Mouse (Mus musculus): ENCODE results near the gene Sept14. TPM values are rescaled to one million over a fixed set of nuclear protein-coding genes. Genes with fewer than 3 reads are reported as not detected.

The Sept14 gene
- total RNA-seq, 2 experiments from 2014 or later = not detected

GRCm38 (mm10) chr5:129657931-129658330 lies 50.4 kb downstream of the Sept14 start:
- TF ChIP-seq CTCF (conservative IDR thresholded peaks at IDR 0.05) = no peak
- Histone ChIP-seq H3K27ac (no peak overlapping the region), H3K4me3 (no peak overlapping the region)
- no peak for DNase-seq (ENCODE audit: low spot score in 2 of 2)

GRCm38 (mm10) chr5:129657016-129657415 lies 51.3 kb downstream of the Sept14 start:
- no peak for DNase-seq (ENCODE audit: low spot score in 2 of 2)
- no peak overlapping the region for H3K27ac ChIP-seq
- no peak overlapping the region for H3K4me3 ChIP-seq
- TF ChIP-seq CTCF (conservative IDR thresholded peaks at IDR 0.05) = no peak

GRCm38 (mm10) chr5:129650858-129651257 lies 57.5 kb downstream of the Sept14 start:
- DNase-seq (ENCODE audit: low spot score in 2 of 2) = no peak
- Histone ChIP-seq H3K4me3 (no peak overlapping the region), H3K27ac (no peak overlapping the region)
- TF ChIP-seq CTCF (conservative IDR thresholded peaks at IDR 0.05) = no peak

Other genes with a start within 250 kb of the Sept14 start
- gene Sfswap, start 207.3 kb downstream of the Sept14 start, total RNA-seq (2021) = 100 to 1,000 TPM; 129 to 147 TPM
- 100 to 1,000 TPM; 126 to 133 TPM for gene Mmp17, start 124.3 kb downstream of the Sept14 start, total RNA-seq (2021)
- 1 to 10 TPM; 7.2 to 7.9 TPM for gene Zfp11, start 38.4 kb downstream of the Sept14 start, total RNA-seq (2021)
- 10 to 100 TPM; 73.6 to 77.7 TPM for gene Mrps17, start 7.0 kb upstream of the Sept14 start, total RNA-seq (2021)
- gene Nipsnap2, start 16.6 kb upstream of the Sept14 start, total RNA-seq (2021) = 10 to 100 TPM; 81.2 to 81.8 TPM
- gene Psph, start 78.9 kb upstream of the Sept14 start, total RNA-seq (2021) = 10 to 100 TPM; 27.7 to 28.5 TPM
- gene Sumf2, start 138.5 kb upstream of the Sept14 start, total RNA-seq (2021) = 10 to 100 TPM; 15.2 to 22.3 TPM
- gene Chchd2, start 179.0 kb upstream of the Sept14 start, total RNA-seq (2021) = 100 to 1,000 TPM; 431 to 461 TPM
- 1 to 10 TPM; 5.1 to 6.2 TPM for gene Zbed5, start 187.2 kb upstream of the Sept14 start, total RNA-seq (2021)
- 10 to 100 TPM; 21.6 to 24.3 TPM for gene Phkg1, start 190.0 kb upstream of the Sept14 start, total RNA-seq (2021)
- 1 to 10 TPM; 1.4 to 2.8 TPM for gene Nupr1l, start 200.0 kb upstream of the Sept14 start, total RNA-seq (2021)
- gene Vkorc1l1, start 233.5 kb upstream of the Sept14 start, total RNA-seq (2021) = 10 to 100 TPM; 42.2 to 44.0 TPM